Mouse (Mus musculus): Measurements from ENCODE around the gene Wapl. TPM values are rescaled to one million over a fixed set of nuclear protein-coding genes. Genes with fewer than 3 reads are reported as not detected.

Wapl gene
- polyA plus RNA-seq, 1 experiment from 2014 or later, result 36.7 TPM

DNA sequence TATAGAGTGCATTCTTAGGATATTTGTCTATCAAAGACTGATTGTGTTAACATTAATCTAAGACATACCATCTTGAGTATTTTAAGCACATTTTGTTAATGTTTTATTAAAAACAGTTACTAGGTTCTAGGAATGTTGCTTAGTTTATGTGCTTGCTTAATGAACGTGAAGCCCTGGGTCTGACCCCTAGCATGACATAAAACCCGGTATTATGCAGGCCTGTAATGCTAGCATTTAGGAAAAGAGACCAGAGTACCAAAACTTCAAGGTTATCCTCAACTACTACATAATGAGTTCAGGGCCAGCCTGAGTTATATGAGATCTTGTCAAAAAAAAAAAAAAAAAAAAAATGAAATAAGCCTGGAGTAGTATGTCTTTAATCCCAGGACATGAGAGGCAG lies 54.0 kb downstream of the Wapl start:
- Histone ChIP-seq H3K27ac (ENCODE audit: low read depth, low read length) (no peak overlapping the region), H3K4me3 (ENCODE audit: low read depth, low read length) (no peak overlapping the region), H3K27me3 (ENCODE audit: control insufficient read depth, insufficient read depth, low read length) (no peaks in the 10 kb centered on the region), H3K4me1 (ENCODE audit: control insufficient read depth, insufficient read depth, low read length) (no peaks in the 10 kb centered on the region), H3K9ac (ENCODE audit: low read length) (no peak overlapping the region), H3K9me3 (ENCODE audit: control insufficient read depth, low read length) (no peaks in the 10 kb centered on the region), H3K4me2 (no peak overlapping the region), H3K36me3 (ENCODE audit: control insufficient read depth, insufficient read depth, low read length) (peaks cover 2% of the 10 kb centered on the region; the same call in 1 of the 2 replicates)
- WGBS, result 89% methylated on average over 2 of the region's 2 CpGs
- no peak for DNase-seq (ENCODE audit: low spot score, missing footprints)
- ATAC-seq (ENCODE audit: low FRiP score), result no peak

DNA sequence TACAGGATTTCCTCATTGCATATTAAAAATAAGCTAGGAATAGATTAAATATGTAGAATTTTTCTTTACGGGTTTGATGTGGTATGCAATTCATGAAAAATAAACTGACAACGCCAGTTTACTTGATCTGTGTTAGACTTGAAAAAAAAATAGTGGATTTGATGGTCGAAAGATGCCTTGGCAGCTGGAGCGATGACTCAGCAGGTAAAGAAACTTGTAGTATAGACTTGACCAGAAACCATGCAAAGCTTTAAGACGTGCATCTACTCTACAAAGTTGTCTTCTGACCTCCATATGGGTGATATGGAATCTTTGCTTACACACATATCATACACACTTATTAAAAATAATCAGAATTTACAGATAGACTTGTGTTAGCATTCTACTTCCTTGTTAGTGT lies 61.7 kb downstream of the Wapl start:
- H3K4me2 ChIP-seq, result no peak overlapping the region
- WGBS, result 96% methylated on average over 5 of the region's 5 CpGs

DNA sequence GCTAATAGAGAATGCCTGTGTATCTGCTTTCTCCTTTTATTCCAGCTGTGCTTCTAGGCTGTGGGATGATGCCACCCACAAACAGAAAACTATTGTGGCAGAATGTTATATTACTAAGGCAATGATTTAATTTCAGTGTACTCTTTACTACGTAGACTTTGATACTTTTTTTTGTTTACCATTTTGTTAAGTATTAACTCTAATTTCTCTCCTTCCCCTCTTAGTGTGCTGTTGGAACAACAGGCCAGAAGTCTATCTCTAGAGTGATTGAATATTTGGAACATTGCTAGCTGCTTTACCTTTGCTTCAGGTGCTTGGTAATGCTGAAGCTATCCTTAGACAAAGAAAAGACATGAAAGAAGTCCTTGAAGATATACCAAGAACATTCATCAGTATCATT lies 71.7 kb downstream of the Wapl start:
- ATAC-seq (ENCODE audit: low FRiP score) (no peak), DNase-seq (ENCODE audit: low spot score, missing footprints) (peak; percentile 81)
- Histone ChIP-seq H3K27me3 (ENCODE audit: control insufficient read depth, insufficient read depth, low read length) (no peaks in the 10 kb centered on the region), H3K9ac (ENCODE audit: low read length) (no peak overlapping the region), H3K27ac (ENCODE audit: low read depth, low read length) (no peak overlapping the region), H3K4me1 (ENCODE audit: control insufficient read depth, insufficient read depth, low read length) (no peaks in the 10 kb centered on the region), H3K36me3 (ENCODE audit: control insufficient read depth, insufficient read depth, low read length) (peaks cover 7% of the 10 kb centered on the region), H3K4me2 (no peak overlapping the region), H3K9me3 (ENCODE audit: control insufficient read depth, low read length) (no peaks in the 10 kb centered on the region), H3K4me3 (ENCODE audit: low read depth, low read length) (no peak overlapping the region)
- 100% methylated on average over 1 of the region's 1 CpGs for WGBS

More for the DNA sequence above, 61.7 kb downstream of the Wapl start:
- Histone ChIP-seq H3K4me3 (ENCODE audit: low read depth, low read length) (no peak overlapping the region), H3K36me3 (ENCODE audit: control insufficient read depth, insufficient read depth, low read length) (peaks cover 5% of the 10 kb centered on the region; the same call in 1 of the 2 replicates), H3K4me1 (ENCODE audit: control insufficient read depth, insufficient read depth, low read length) (no peaks in the 10 kb centered on the region), H3K9me3 (ENCODE audit: control insufficient read depth, low read length) (no peaks in the 10 kb centered on the region), H3K27ac (ENCODE audit: low read depth, low read length) (no peak overlapping the region), H3K9ac (ENCODE audit: low read length) (no peak overlapping the region), H3K27me3 (ENCODE audit: control insufficient read depth, insufficient read depth, low read length) (no peaks in the 10 kb centered on the region)
- DNase-seq (ENCODE audit: low spot score, missing footprints) (peak; percentile 8), ATAC-seq (ENCODE audit: low FRiP score) (no peak)

DNA sequence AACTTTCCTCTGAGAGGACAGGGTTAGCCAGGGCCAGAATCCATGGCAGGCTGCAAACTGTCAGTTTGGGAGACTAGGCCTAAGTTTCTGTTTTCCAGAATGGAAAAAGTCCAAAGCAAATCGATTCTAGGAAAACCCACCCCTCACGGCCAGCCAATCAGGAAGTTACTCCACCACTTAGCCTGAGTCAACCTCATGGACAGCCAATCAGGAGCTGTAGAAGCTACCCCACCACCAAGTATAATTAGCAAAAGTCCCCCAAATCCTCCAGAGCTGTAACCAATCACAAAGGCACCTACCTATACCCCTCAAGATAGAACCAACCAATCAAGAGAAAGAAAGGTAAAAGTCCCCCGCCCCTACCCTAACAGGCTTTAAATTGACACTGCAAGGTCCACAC lies 82.0 kb downstream of the Wapl start:
- Histone ChIP-seq H3K9me3 (ENCODE audit: control insufficient read depth, low read length) (no peaks in the 10 kb centered on the region), H3K36me3 (ENCODE audit: control insufficient read depth, insufficient read depth, low read length) (no peaks in the 10 kb centered on the region), H3K27me3 (ENCODE audit: control insufficient read depth, insufficient read depth, low read length) (no peaks in the 10 kb centered on the region), H3K4me1 (ENCODE audit: control insufficient read depth, insufficient read depth, low read length) (no peaks in the 10 kb centered on the region), H3K9ac (ENCODE audit: low read length) (no peak overlapping the region), H3K4me3 (ENCODE audit: low read depth, low read length) (no peak overlapping the region), H3K27ac (ENCODE audit: low read depth, low read length) (no peak overlapping the region), H3K4me2 (no peak overlapping the region)
- WGBS, result 80% methylated on average over 3 of the region's 3 CpGs
- no peak for ATAC-seq (ENCODE audit: low FRiP score)
- no peak for DNase-seq (ENCODE audit: low spot score, missing footprints)

DNA sequence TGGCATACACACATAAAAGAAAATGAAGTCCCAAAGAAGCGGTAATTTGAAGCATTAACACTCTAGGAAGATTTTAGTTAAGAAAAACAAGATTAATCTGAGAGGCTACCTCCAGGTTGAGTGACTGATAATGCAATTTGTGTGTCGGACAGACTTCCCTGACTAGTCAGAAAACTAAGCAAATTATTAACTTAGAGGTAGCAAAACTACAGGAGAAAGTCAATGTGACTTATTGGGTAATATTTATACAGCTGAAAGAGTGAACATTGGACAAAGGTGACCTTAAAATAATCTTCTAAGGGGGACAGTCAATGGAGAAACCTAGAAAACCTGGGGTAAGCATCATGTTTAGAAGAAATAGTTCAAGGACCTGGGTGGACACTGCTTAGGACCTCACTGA lies 86.2 kb downstream of the Wapl start:
- H3K4me2 ChIP-seq, result no peak overlapping the region
- H3K4me3 ChIP-seq (ENCODE audit: low read depth, low read length), result no peak overlapping the region
- H3K27me3 ChIP-seq (ENCODE audit: control insufficient read depth, insufficient read depth, low read length), result no peaks in the 10 kb centered on the region
- no peak overlapping the region for H3K27ac ChIP-seq (ENCODE audit: low read depth, low read length)
- no peaks in the 10 kb centered on the region for H3K9me3 ChIP-seq (ENCODE audit: control insufficient read depth, low read length)
- H3K36me3 ChIP-seq (ENCODE audit: control insufficient read depth, insufficient read depth, low read length), result no peaks in the 10 kb centered on the region
- ATAC-seq (ENCODE audit: low FRiP score), result no peak
- H3K4me1 ChIP-seq (ENCODE audit: control insufficient read depth, insufficient read depth, low read length), result no peaks in the 10 kb centered on the region
- DNase-seq (ENCODE audit: low spot score, missing footprints), result no peak
- H3K9ac ChIP-seq (ENCODE audit: low read length), result no peak overlapping the region
- WGBS, result 79% methylated on average over 2 of the region's 2 CpGs

DNA sequence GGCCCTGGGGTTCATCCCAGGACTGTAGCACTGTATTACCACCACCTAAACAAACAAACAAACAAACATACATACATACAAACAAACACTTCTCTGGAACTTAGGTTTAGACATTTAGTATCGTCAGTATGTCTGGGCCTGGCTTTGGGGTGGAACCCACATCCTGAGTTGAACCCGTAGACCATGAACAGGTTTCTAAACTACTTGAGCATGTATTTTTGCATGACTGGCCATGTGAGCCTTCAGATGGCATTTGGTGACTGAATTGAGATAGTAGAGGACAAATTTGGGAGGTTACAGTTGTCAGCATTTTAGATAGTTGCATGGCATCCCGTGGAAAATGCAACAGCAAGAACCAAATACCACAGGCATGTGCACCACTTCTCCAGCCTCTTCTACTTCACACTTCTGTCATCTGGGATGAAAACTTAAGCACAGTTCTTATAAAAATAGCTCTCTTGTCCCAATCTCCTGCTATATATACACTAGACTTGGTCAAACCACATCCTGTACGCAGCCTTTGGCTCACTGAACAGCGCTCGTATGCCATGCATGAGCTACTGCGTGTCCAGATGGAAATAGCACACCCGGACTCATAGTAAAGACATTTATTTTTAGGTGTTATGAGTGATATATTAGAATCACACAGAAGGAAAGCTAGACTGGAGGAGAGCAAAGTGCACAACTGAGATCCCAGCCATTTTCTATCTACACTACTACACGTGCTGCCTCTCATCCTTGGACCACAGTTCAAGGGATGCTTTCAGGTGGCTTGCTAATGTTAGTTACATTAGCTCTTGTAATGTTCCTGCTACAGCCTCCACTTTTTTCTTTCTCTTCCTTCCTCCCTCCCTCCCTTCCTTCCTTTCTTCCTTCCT lies 87.6 kb downstream of the Wapl start:
- Histone ChIP-seq H3K9me3 (ENCODE audit: control insufficient read depth, low read length) (no peaks in the 10 kb centered on the region), H3K36me3 (ENCODE audit: control insufficient read depth, insufficient read depth, low read length) (no peaks in the 10 kb centered on the region), H3K27ac (ENCODE audit: low read depth, low read length) (no peak overlapping the region), H3K9ac (ENCODE audit: low read length) (no peak overlapping the region), H3K4me1 (ENCODE audit: control insufficient read depth, insufficient read depth, low read length) (no peaks in the 10 kb centered on the region), H3K27me3 (ENCODE audit: control insufficient read depth, insufficient read depth, low read length) (no peaks in the 10 kb centered on the region), H3K4me3 (ENCODE audit: low read depth, low read length) (no peak overlapping the region), H3K4me2 (no peak overlapping the region)
- no peak for ATAC-seq (ENCODE audit: low FRiP score)
- WGBS, result 91% methylated on average over 9 of the region's 9 CpGs
- DNase-seq (ENCODE audit: low spot score, missing footprints), result no peak

DNA sequence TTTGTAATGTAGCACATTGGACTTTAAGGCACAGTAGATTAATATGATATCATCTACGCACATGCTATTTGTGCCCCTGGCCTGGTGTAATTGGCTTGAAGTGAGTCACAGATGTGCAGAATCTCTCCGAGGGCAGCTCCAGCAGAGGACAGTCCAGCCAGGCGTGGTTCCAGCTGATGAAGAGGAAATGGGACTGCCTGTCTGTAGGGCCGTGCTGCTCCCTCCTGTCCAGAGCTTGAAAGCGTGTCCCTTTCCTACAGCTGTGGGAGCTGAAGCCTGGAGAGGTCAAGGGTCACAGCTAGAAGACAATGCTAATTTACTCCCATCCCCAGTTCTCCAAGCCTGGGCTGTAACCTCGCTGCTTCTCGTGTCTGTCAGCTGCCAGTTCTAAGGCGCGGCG lies 89.0 kb downstream of the Wapl start:
- WGBS, result 50% methylated on average over 10 of the region's 10 CpGs

DNA sequence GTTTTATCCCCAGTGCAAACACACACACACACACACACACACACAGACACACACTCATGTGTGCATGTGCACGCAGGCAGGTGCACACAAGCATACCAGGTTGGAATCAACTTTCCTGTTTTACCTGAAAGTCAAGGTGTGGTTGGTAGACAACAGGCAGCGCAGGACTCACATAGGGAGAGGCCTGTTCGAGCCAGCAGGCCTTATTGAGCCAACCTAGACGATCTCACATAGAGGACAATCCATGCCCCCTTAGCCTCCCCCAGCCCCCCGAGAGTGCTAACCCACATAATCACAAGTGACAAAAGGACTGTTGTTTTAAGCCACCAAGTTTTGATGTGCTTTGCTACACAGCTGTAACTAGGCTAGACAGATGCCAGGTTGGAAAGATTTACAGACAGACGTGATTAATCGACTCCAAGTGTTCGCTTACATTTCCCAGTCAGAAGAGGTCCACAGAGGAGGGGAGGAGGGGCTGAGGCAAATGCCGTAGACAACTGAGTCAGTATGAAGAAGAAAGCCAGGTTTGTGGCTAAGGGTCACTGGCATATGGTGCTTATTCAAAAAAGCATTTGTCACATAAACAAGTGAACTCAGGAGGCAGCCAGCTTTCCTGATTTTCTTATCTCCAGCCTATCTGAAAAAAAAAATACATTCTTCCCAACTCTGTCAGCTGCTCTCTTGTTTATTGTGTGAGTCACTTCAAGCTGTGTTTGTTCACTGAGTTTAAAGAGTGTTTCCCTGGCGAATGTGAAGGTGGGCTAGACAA lies 90.2 kb downstream of the Wapl start:
- no peak overlapping the region for H3K4me2 ChIP-seq
- H3K4me3 ChIP-seq (ENCODE audit: low read depth, low read length), result no peak overlapping the region
- ATAC-seq (ENCODE audit: low FRiP score) (no peak), DNase-seq (ENCODE audit: low spot score, missing footprints) (no peak)
- H3K9me3 ChIP-seq (ENCODE audit: control insufficient read depth, low read length), result no peaks in the 10 kb centered on the region
- H3K9ac ChIP-seq (ENCODE audit: low read length), result no peak overlapping the region
- no peaks in the 10 kb centered on the region for H3K36me3 ChIP-seq (ENCODE audit: control insufficient read depth, insufficient read depth, low read length)
- no peaks in the 10 kb centered on the region for H3K27me3 ChIP-seq (ENCODE audit: control insufficient read depth, insufficient read depth, low read length)
- no peaks in the 10 kb centered on the region; the same call in 1 of the 2 replicates for H3K4me1 ChIP-seq (ENCODE audit: control insufficient read depth, insufficient read depth, low read length)
- WGBS, result 74% methylated on average over 10 of the region's 10 CpGs
- H3K27ac ChIP-seq (ENCODE audit: low read depth, low read length), result no peak overlapping the region

More for the DNA sequence above, 89.0 kb downstream of the Wapl start:
- Histone ChIP-seq H3K4me1 (ENCODE audit: control insufficient read depth, insufficient read depth, low read length) (no peaks in the 10 kb centered on the region), H3K9me3 (ENCODE audit: control insufficient read depth, low read length) (no peaks in the 10 kb centered on the region), H3K36me3 (ENCODE audit: control insufficient read depth, insufficient read depth, low read length) (no peaks in the 10 kb centered on the region), H3K9ac (ENCODE audit: low read length) (no peak overlapping the region), H3K4me3 (ENCODE audit: low read depth, low read length) (no peak overlapping the region), H3K27ac (ENCODE audit: low read depth, low read length) (no peak overlapping the region), H3K27me3 (ENCODE audit: control insufficient read depth, insufficient read depth, low read length) (no peaks in the 10 kb centered on the region), H3K4me2 (no peak overlapping the region)
- DNase-seq (ENCODE audit: low spot score, missing footprints) (no peak), ATAC-seq (ENCODE audit: low FRiP score) (no peak)

DNA sequence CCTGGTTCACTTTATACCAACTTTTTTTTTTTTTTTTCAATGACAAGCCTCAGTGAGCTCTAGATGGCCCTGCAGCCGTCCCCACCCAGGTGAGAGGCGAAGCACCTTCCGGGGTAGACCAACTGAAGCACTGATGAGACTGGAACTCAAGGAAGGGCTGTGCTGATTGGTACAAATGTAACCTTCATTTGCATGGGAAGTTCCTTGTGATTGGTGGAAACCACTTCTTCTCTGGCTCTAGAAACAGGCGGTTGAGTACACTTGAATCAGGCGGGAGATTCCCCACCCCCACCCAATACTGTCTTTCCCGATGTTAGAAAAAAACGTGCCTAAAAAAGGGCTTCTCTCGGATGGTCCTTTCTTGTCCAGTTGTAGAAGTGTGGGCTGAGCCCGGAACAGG lies 91.2 kb downstream of the Wapl start:
- Histone ChIP-seq H3K4me1 (ENCODE audit: control insufficient read depth, insufficient read depth, low read length) (peaks cover 3% of the 10 kb centered on the region), H3K27me3 (ENCODE audit: control insufficient read depth, insufficient read depth, low read length) (peaks cover 4% of the 10 kb centered on the region; the same call in 1 of the 2 replicates), H3K9ac (ENCODE audit: low read length) (no peak overlapping the region), H3K27ac (ENCODE audit: low read depth, low read length) (no peak overlapping the region), H3K4me2 (no peak overlapping the region), H3K4me3 (ENCODE audit: low read depth, low read length) (no peak overlapping the region), H3K9me3 (ENCODE audit: control insufficient read depth, low read length) (no peaks in the 10 kb centered on the region), H3K36me3 (ENCODE audit: control insufficient read depth, insufficient read depth, low read length) (no peaks in the 10 kb centered on the region)
- ATAC-seq (ENCODE audit: low FRiP score) (no peak), DNase-seq (ENCODE audit: low spot score, missing footprints) (peak; percentile 69)
- 86% methylated on average over 9 of the region's 9 CpGs for WGBS
